16 mouse cellular contexts compared by ENCODE assay signal in the genomic region with DNA sequence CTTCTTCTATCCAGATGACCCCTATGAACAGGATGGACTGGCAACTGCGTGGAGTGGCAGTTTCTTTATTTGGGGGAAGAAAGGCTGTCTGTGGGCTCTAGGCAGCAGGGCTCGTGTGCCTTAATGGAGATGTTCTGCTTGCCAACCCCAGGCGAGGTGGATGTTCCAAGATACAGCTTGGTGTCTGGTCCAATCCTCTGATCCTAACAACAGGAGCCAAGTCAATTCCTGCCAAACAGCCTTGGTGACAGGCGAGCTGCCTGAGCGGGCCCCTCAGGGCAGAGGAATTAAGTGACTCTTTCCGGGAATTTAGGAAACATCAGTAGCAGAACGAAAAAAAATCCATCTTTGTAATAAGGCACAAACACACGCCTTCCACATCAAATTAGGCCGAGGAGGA. TPM values are rescaled to one million over a fixed set of nuclear protein-coding genes. Genes with fewer than 3 reads are reported as not detected.
DNase-seq lines count a peak whose midpoint lies in the region; ATAC-seq and TF ChIP-seq lines count a peak whose summit lies in the region.
"Had no signal": no experiment of that assay in that cellular context is flagged by ENCODE, and none has a peak within 500 bp of the region (broad histone marks: within the 10 kb centered on the region; RNA-seq: fewer than 3 reads in every experiment).

No protein-coding gene starts in this region.

- no peaks in the 10 kb centered on the region for H3K9me3 ChIP-seq in forebrain, embryonic 14.5 days (replicated peaks; ENCODE audit: control insufficient read depth, low read length)
- H3K9me3 ChIP-seq in forebrain, embryonic 13.5 days (replicated peaks) = no peaks in the 10 kb centered on the region
- no peaks in the 10 kb centered on the region for H3K9me3 ChIP-seq in lung, postnatal 0 days (ENCODE audit: low read length)
- H3K9me3 ChIP-seq in midbrain, postnatal 0 days (ENCODE audit: low read length) = no peaks in the 10 kb centered on the region
- H3K9me3 ChIP-seq: embryonic facial prominence, embryonic 12.5 days had no signal

- no peaks in the 10 kb centered on the region for H3K27me3 ChIP-seq in forebrain, embryonic 14.5 days (replicated peaks; ENCODE audit: control insufficient read depth, insufficient read depth, low read length)
- no peaks in the 10 kb centered on the region for H3K27me3 ChIP-seq in forebrain, embryonic 13.5 days
- H3K27me3 ChIP-seq in lung, postnatal 0 days (replicated peaks; ENCODE audit: insufficient read depth, low read length) = no peaks in the 10 kb centered on the region
- no peaks in the 10 kb centered on the region for H3K27me3 ChIP-seq in midbrain, postnatal 0 days (ENCODE audit: insufficient read depth, low read length)
- no peaks in the 10 kb centered on the region for H3K27me3 ChIP-seq in kidney, adult 2 months (replicated peaks; ENCODE audit: control insufficient read depth, insufficient read depth, low read length)
- H3K27me3 ChIP-seq: embryonic facial prominence, embryonic 12.5 days had no signal

- 36% methylated on average over 9 of the region's 9 CpGs for WGBS in forebrain, embryonic 14.5 days
- 38% methylated on average over 9 of the region's 9 CpGs for WGBS in forebrain, embryonic 13.5 days
- 45% methylated on average over 9 of the region's 9 CpGs for WGBS in lung, postnatal 0 days
- 19% methylated on average over 9 of the region's 9 CpGs for WGBS in midbrain, postnatal 0 days
- 73% methylated on average over 9 of the region's 9 CpGs for WGBS in kidney, adult 2 months

- peaks cover 17% of the 10 kb centered on the region for H3K4me1 ChIP-seq in forebrain, embryonic 14.5 days (ENCODE audit: control insufficient read depth, insufficient read depth, low read length)
- peaks cover 40% of the 10 kb centered on the region for H3K4me1 ChIP-seq in forebrain, embryonic 13.5 days
- peaks cover 3% of the 10 kb centered on the region; the same call in 1 of the 2 replicates for H3K4me1 ChIP-seq in lung, postnatal 0 days (ENCODE audit: insufficient read depth, low read depth, low read length)
- no peaks in the 10 kb centered on the region for H3K4me1 ChIP-seq in midbrain, postnatal 0 days (ENCODE audit: insufficient read depth, low read length)
- H3K4me1 ChIP-seq in kidney, adult 2 months (ENCODE audit: control insufficient read depth, insufficient read depth, low read length) = peaks cover 6% of the 10 kb centered on the region

- no peak overlapping the region for H3K4me2 ChIP-seq in forebrain, embryonic 14.5 days (ENCODE audit: low read length)
- no peak overlapping the region for H3K4me2 ChIP-seq in forebrain, embryonic 13.5 days
- no peak overlapping the region for H3K4me2 ChIP-seq in lung, postnatal 0 days (replicated peaks; ENCODE audit: low read depth, low read length)
- no peak overlapping the region for H3K4me2 ChIP-seq in midbrain, postnatal 0 days (ENCODE audit: low read depth, low read length, poor library complexity, severe bottlenecking)
- H3K4me2 ChIP-seq: embryonic facial prominence, embryonic 12.5 days had no signal

- DNase-seq in forebrain, embryonic 14.5 days (ENCODE audit: low spot score) = peak; percentile 62
- peak; percentile 17 for DNase-seq in lung, postnatal 0 days (ENCODE audit: low spot score)
- DNase-seq in lung, postnatal 4 days = no peak
- DNase-seq in cerebellum, postnatal 36 days = peak; percentile 28 to 42
- DNase-seq in midbrain, postnatal 0 days (ENCODE audit: low spot score) = peak; percentile 76
- no peak for DNase-seq in heart, postnatal 4 days
- no peak for DNase-seq in kidney, adult 2 months
- DNase-seq: heart, adult 2 months; heart, postnatal 14 days; kidney, postnatal 14 days; liver; lung, adult 2 months; thymus, postnatal 4 days had no signal

- no peaks in the 10 kb centered on the region for H3K36me3 ChIP-seq in forebrain, embryonic 14.5 days (ENCODE audit: control insufficient read depth, insufficient read depth, low read length)
- H3K36me3 ChIP-seq in forebrain, embryonic 13.5 days (ENCODE audit: poor library complexity, severe bottlenecking) = no peaks in the 10 kb centered on the region
- no peaks in the 10 kb centered on the region for H3K36me3 ChIP-seq in lung, postnatal 0 days (ENCODE audit: insufficient read depth, low read length)
- H3K36me3 ChIP-seq in midbrain, postnatal 0 days (ENCODE audit: insufficient read depth, low read length) = no peaks in the 10 kb centered on the region
- H3K36me3 ChIP-seq in kidney, adult 2 months (ENCODE audit: control insufficient read depth, insufficient read depth, low read length) = no peaks in the 10 kb centered on the region
- H3K36me3 ChIP-seq: embryonic facial prominence, embryonic 12.5 days had no signal

- no peak overlapping the region for H3K9ac ChIP-seq in forebrain, embryonic 14.5 days (ENCODE audit: low read length)
- no peak overlapping the region for H3K9ac ChIP-seq in forebrain, embryonic 13.5 days
- H3K9ac ChIP-seq in lung, postnatal 0 days (replicated peaks; ENCODE audit: low read depth) = no peak overlapping the region
- H3K9ac ChIP-seq in midbrain, postnatal 0 days (replicated peaks; ENCODE audit: low read length, poor library complexity, severe bottlenecking) = no peak overlapping the region
- H3K9ac ChIP-seq: embryonic facial prominence, embryonic 12.5 days had no signal

- peak overlapping the region; percentile 22 for H3K27ac ChIP-seq in forebrain, embryonic 14.5 days (ENCODE audit: low read depth, low read length)
- H3K27ac ChIP-seq in forebrain, embryonic 13.5 days = no peak overlapping the region; the same call in 1 of the 2 replicates
- H3K27ac ChIP-seq in lung, postnatal 0 days (ENCODE audit: low read length) = no peak overlapping the region
- H3K27ac ChIP-seq in midbrain, postnatal 0 days (ENCODE audit: low read depth, low read length) = 0 out of 2 replicates have a peak overlapping the region, but pooled peaks have one; percentile 2
- H3K27ac ChIP-seq in kidney, adult 2 months (ENCODE audit: insufficient read depth, low read depth, low read length) = no peak overlapping the region
- H3K27ac ChIP-seq: embryonic facial prominence, embryonic 12.5 days; heart, adult 2 months had no signal

- no peak overlapping the region for H3K4me3 ChIP-seq in forebrain, embryonic 14.5 days (ENCODE audit: low read depth, low read length)
- no peak overlapping the region for H3K4me3 ChIP-seq in forebrain, embryonic 13.5 days
- H3K4me3 ChIP-seq in lung, postnatal 0 days (ENCODE audit: low read depth, low read length) = no peak overlapping the region
- no peak overlapping the region for H3K4me3 ChIP-seq in midbrain, postnatal 0 days (ENCODE audit: low read depth, low read length)
- H3K4me3 ChIP-seq in kidney, adult 2 months (ENCODE audit: insufficient read depth, low read depth, low read length) = no peak overlapping the region
- H3K4me3 ChIP-seq: embryonic facial prominence, embryonic 12.5 days; heart, adult 2 months had no signal

- no peak for TF ChIP-seq POLR2A in kidney, adult 2 months (IDR thresholded peaks at IDR 0.05; ENCODE audit: low read depth, low read length)

- ATAC-seq in forebrain, embryonic 14.5 days = no peak
- ATAC-seq in forebrain, embryonic 13.5 days = no peak
- no peak for ATAC-seq in lung, postnatal 0 days
- 0 out of 2 replicates have a peak, but pooled peaks have one; percentile 10 for ATAC-seq in midbrain, postnatal 0 days (ENCODE audit: low FRiP score)
- ATAC-seq: intestine, embryonic 16.5 days had no signal

- TF ChIP-seq EP300 in lung, postnatal 0 days (IDR thresholded peaks at IDR 0.05) = no peak

- TF ChIP-seq CTCF in lung, postnatal 0 days (IDR thresholded peaks at IDR 0.05) = no peak
- no peak for TF ChIP-seq CTCF in midbrain, postnatal 0 days (IDR thresholded peaks at IDR 0.05)
- TF ChIP-seq CTCF in kidney, adult 2 months (conservative IDR thresholded peaks at IDR 0.05; ENCODE audit: insufficient read depth, insufficient read length, low read depth, low read length) = no peak

RNA-seq across cellular contexts. Expression of gene Rph3al, which starts 38.6 kb away (rescaled TPM):
- 1.6 and 2.8 TPM in 2 replicates for polyA plus RNA-seq in forebrain, embryonic 14.5 days (2014; fragmentation: Nextera tagmentation; extraction: Ambion mirVana)
- polyA plus RNA-seq in forebrain, embryonic 13.5 days (2015; fragmentation: Nextera tagmentation; extraction: Ambion mirVana) = 1.1 and 1.3 TPM in 2 replicates
- polyA plus RNA-seq in lung, postnatal 0 days (2015; fragmentation: Nextera tagmentation; extraction: Ambion mirVana) = 10.7 and 11.0 TPM in 2 replicates
- total RNA-seq in midbrain, postnatal 0 days (2014; rRNA removed) = 3.4 and 4.0 TPM in 2 replicates
- polyA plus RNA-seq in midbrain, postnatal 0 days (2015; fragmentation: Nextera tagmentation; extraction: Ambion mirVana) = 3.0 and 3.1 TPM in 2 replicates
- total RNA-seq in heart, postnatal 4 days (2021) = 10 to 100 TPM; 26.2 to 26.7 TPM
- polyA plus RNA-seq in kidney, adult 2 months (2012; rRNA removed) = 11.9 and 12.6 TPM in 2 replicates

Comparison
In these comparisons a context has a peak if more than half of its experiments do, and no peak if none do; other contexts are left out.
1. DNase-seq: peak in forebrain, embryonic 14.5 days (single experiment), lung, postnatal 0 days (single experiment), cerebellum, postnatal 36 days (2 of 2) and midbrain, postnatal 0 days (single experiment); none in lung, postnatal 4 days (0 of 2), heart, postnatal 4 days (single experiment) and kidney, adult 2 months (single experiment).
2. H3K27ac ChIP-seq: peak in forebrain, embryonic 14.5 days (single experiment) and midbrain, postnatal 0 days (single experiment); none in forebrain, embryonic 13.5 days (single experiment), lung, postnatal 0 days (single experiment) and kidney, adult 2 months (single experiment).